ENCODE assay signal across 15 mouse cellular contexts in the genomic region with DNA sequence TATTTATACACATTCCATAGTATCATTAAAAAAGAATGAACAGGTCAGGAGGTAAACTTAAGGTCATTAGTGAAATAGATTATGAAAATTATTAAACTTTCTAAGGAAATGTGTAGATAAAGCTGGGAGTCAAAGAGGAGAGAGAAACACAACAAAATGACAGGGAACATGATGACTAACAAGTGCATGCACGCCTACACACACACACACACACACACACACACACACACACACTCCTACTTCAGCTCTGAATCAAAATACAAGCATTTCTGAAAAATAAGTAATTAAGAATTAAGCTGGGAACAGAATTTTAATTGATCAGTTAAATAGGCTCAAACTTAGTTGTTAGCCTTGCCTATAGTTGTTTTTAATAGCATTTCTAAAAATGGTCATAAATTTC.
"Had no signal": no experiment of that assay in that cellular context is flagged by ENCODE, and none has a peak within 500 bp of the region (broad histone marks: within the 10 kb centered on the region; RNA-seq: fewer than 3 reads in every experiment).

No protein-coding gene starts in this region.

- DNase-seq: lung, adult 18-20 months; lung, embryonic 14.5 days; lung, postnatal 10 days; lung, postnatal 4 days; midbrain, embryonic 14.5 days; right cerebral cortex, postnatal 14 days; thymus, adult 2 months; thymus, postnatal 25 days; thymus, postnatal 4 days had no signal

- H3K27ac ChIP-seq: midbrain, embryonic 10.5 days; midbrain, embryonic 12.5 days; neural tube, embryonic 13.5 days; neural tube, embryonic 15.5 days; stomach, embryonic 15.5 days; stomach, postnatal 0 days had no signal

- H3K4me2 ChIP-seq: lung, embryonic 14.5 days; midbrain, embryonic 12.5 days; neural tube, embryonic 13.5 days; neural tube, embryonic 15.5 days; stomach, embryonic 15.5 days had no signal

- H3K4me3 ChIP-seq: midbrain, embryonic 10.5 days; midbrain, embryonic 12.5 days; neural tube, embryonic 13.5 days; neural tube, embryonic 15.5 days; stomach, embryonic 15.5 days had no signal

- H3K36me3 ChIP-seq: midbrain, embryonic 10.5 days; midbrain, embryonic 12.5 days; neural tube, embryonic 13.5 days; neural tube, embryonic 15.5 days; stomach, embryonic 15.5 days had no signal

- H3K27me3 ChIP-seq: midbrain, embryonic 12.5 days; neural tube, embryonic 13.5 days; neural tube, embryonic 15.5 days; stomach, embryonic 15.5 days had no signal
